Mouse (Mus musculus) heart, embryonic 14.5 days (tissue): ENCODE measurements around the gene Hist1h2bh. TPM values are rescaled to one million over a fixed set of nuclear protein-coding genes. Genes with fewer than 3 reads are reported as not detected.

Experiments
- ATAC-seq: fragments of 200-750 bp; cut with Nextera tagmentation; 2 replicates; pipeline ENCODE4 v1.8.0; 2017; ENCODE audit warnings: low read depth, moderate TSS enrichment; ENCODE audit not compliant: insufficient number of reproducible peaks, insufficient read depth, low FRiP score
- H3K27ac ChIP-seq, 2 experiments: fragments of 200-500 bp in 1 of 2; fragments of 300-500 bp in 1 of 2; sonication (generic) in 1 of 2; replicated peaks in 1 of 2; 2 replicates each; pipeline ENCODE4 v1.5.1; 2012 to 2014; ENCODE audit warnings: low read depth in 2 of 2, low read length in 2 of 2, control low read depth in 1 of 2, mild to moderate bottlenecking in 1 of 2, mixed read lengths in 1 of 2; ENCODE audit not compliant: control insufficient read depth in 1 of 2, insufficient read depth in 1 of 2
- H3K27me3 ChIP-seq: fragments of 300-500 bp; sonication (generic); 2 replicates; pipeline ENCODE4 v1.6.1; 2014; ENCODE audit warnings: mild to moderate bottlenecking, low read length, control low read depth; ENCODE audit not compliant: control insufficient read depth, insufficient read depth
- H3K36me3 ChIP-seq: fragments of 300-500 bp; sonication (generic); 2 replicates; pipeline ENCODE4 v1.6.1; 2014; ENCODE audit warnings: mild to moderate bottlenecking, control low read depth, low read length, mixed read lengths; ENCODE audit not compliant: control insufficient read depth, insufficient read depth
- H3K4me1 ChIP-seq, 2 experiments: fragments of 200-500 bp in 1 of 2; fragments of 300-500 bp in 1 of 2; sonication (generic) in 1 of 2; 2 replicates each; pipeline ENCODE4 v1.6.1; 2012 to 2014; ENCODE audit warnings: low read length in 2 of 2, control low read depth in 1 of 2, mixed read lengths in 1 of 2; ENCODE audit not compliant: control insufficient read depth in 2 of 2, insufficient read depth in 2 of 2
- H3K4me2 ChIP-seq: fragments of 300-500 bp; sonication (generic); 2 replicates; pipeline ENCODE4 v1.6.1; 2014; ENCODE audit warnings: mild to moderate bottlenecking, low read length
- H3K4me3 ChIP-seq, 2 experiments: fragments of 200-500 bp in 1 of 2; fragments of 300-500 bp in 1 of 2; sonication (generic) in 1 of 2; 2 replicates each; pipeline ENCODE4 v1.5.1; 2012 to 2014; ENCODE audit warnings: low read length in 2 of 2, mild to moderate bottlenecking in 2 of 2, control low read depth in 1 of 2, low read depth in 1 of 2, moderate library complexity in 1 of 2; ENCODE audit not compliant: control insufficient read depth in 1 of 2, insufficient read depth in 1 of 2
- H3K9ac ChIP-seq: fragments of 300-500 bp; sonication (generic); 2 replicates; pipeline ENCODE4 v1.6.1; 2014; ENCODE audit warnings: mild to moderate bottlenecking, low read length
- H3K9me3 ChIP-seq: fragments of 300-500 bp; sonication (generic); 2 replicates; pipeline ENCODE4 v1.6.1; 2016; ENCODE audit warnings: low read length, control low read depth; ENCODE audit not compliant: control insufficient read depth
- WGBS: fragments of 180-500 bp; shearing (Covaris S2); extraction: QIAGEN DNeasy Blood & Tissue Kit; methylation state at CpG from one replicate; pipeline ENCODE4 v1.1.7; 2014; 5-methylcytosine and 5-hydroxymethylcytosine counted together
- polyA plus RNA-seq: library from polyadenylated mRNA; unstranded; fragments of >200 nt; fragmentation: Nextera tagmentation; extraction: Ambion mirVana; gene quantifications from 2 replicates; pipeline ENCODE4 v1.2.1, GENCODE M21; 2014

The Hist1h2bh gene
- polyA plus RNA-seq, 1 experiment from 2014 or later = 0.65 TPM

DNA sequence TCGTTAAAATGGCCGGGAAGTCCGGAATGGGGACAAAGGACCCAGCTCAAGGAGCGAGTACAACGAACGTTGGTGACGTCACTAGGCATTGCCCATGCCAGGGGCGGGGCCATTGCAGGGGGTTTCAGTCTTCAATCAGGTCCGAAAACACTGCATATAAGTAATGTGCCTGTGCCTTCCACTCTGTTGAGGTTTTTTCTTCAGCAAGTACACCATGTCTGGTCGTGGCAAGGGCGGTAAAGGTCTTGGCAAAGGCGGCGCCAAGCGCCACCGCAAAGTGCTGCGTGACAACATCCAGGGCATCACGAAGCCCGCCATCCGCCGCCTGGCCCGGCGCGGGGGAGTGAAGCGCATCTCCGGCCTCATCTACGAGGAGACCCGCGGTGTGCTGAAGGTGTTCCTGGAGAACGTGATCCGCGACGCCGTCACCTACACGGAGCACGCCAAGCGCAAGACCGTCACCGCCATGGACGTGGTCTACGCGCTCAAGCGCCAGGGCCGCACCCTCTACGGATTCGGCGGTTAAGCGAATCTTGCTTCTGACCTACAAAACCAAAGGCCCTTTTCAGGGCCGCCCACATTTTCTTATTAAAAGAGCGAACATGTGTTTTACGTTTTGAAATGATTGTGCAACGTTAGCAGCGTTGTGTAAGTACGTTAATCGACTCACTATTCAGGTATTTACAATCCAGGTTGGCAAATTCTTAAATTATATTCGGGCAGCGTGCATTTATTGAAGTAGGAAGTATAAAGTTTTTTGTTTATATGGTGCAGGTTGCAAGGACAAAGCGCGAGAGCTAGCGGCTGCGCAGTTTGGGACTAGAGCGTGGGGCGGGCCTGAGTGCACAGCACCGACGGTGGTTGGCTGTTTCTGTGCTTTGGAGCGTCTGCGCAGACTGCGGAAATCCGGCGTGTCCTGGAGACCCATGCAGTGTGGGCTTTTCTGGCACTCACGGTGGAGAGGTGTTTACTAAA lies 12.0 kb downstream of the Hist1h2bh start, which contains the start of gene Hist1h4h:
Gene Hist1h4h, plus strand, starts transcription at position 150 of the 975 bp plus-strand sequence.
- Histone ChIP-seq H3K4me3 (peak within 1 kb of the TSS; percentile 49 to 67), H3K4me2 (peak within 1 kb of the TSS; percentile 71), H3K9ac (peak within 1 kb of the TSS; percentile 95), H3K4me1 (peaks cover 8 to 32% of the 10 kb centered on the region in 2 experiments), H3K9me3 (no peaks in the 10 kb centered on the region), H3K27ac (peak within 1 kb of the TSS; percentile 95 to 100), H3K27me3 (no peaks in the 10 kb centered on the region), H3K36me3 (no peaks in the 10 kb centered on the region)
- under 1% methylated on average over 50 of the region's 70 CpGs for WGBS
- peak; percentile 81 for ATAC-seq

DNA sequence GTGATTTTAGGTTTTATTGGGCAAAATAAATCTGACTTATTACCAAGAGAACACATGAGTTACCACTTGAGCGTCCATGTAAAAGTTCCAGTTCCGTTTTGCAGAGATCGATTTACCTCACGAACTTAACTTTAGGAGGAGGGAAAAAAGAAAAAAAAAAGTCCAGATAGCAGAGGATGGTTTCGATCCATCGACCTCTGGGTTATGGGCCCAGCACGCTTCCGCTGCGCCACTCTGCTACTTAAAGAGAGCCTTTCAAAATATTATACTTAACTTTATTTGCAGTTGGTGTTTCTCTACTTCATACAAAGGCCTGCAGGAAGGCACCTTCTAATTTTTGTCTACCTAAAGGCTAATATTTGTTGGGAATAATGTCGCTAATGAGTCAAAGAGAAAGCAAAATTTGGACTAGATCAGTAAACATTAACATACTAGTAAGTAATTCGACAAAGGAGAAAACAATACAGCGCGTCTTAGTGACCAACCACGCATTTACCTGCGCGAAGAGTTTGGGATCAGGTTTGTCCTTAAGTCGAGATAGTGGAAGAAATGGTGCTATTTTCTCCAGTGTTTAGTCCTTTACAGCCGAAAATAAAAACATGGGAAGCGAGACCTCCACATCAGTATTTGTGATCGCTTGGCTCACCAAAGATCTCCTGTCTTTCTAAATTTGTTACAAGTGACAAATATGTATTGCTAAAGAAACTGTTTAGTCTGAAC lies 12.9 kb downstream of the Hist1h2bh start:
- no peaks in the 10 kb centered on the region for H3K9me3 ChIP-seq
- H3K27ac ChIP-seq = peak overlapping the region; percentile 95 to 100
- peaks cover 8 to 33% of the 10 kb centered on the region in 2 experiments for H3K4me1 ChIP-seq
- no peaks in the 10 kb centered on the region for H3K36me3 ChIP-seq
- under 1% methylated on average over 20 of the region's 20 CpGs for WGBS
- H3K27me3 ChIP-seq = no peaks in the 10 kb centered on the region
- peak overlapping the region; percentile 49 to 67 for H3K4me3 ChIP-seq
- peak overlapping the region; percentile 71 for H3K4me2 ChIP-seq
- peak overlapping the region; percentile 95 for H3K9ac ChIP-seq
- ATAC-seq = no peak

DNA sequence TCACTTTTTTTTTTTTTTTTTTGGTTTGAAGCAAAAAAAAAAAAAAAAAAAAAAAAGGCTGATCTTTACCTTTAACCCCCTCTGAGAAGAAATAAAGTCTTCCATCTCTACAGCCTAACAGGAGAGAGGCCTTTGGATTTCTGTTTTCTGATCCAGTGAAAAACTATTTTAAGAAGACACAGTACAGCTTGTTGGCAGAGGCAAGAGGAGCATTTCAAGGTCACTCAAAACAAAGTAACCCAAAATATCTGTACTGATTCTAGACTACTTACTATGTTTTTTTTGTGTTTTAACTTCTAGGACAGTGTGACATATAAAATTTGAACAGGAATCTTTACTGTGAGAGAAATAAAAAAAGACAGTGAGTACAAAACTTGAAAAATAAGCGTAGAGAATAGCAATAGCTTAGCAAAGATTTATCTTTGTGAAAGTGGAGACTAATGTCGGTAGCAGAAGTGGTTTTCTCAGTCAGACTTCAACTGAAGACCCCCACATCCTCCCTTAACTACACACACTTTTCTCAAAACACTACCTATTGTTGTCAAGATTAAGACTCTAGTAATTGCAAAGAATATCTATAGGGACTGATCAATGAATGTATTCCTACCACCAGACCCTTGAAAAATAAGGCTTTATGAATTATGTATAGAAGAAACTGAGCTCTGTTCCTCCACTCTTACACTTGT lies 13.6 kb downstream of the Hist1h2bh start:
- 22% methylated on average over 2 of the region's 2 CpGs for WGBS
- no peak for ATAC-seq
- Histone ChIP-seq H3K4me1 (peaks cover 8 to 31% of the 10 kb centered on the region in 2 experiments), H3K27ac (peak overlapping the region; percentile 95 to 100; a peak in 3 of 4 replicates), H3K4me3 (peak overlapping the region in 1 of 2 experiments; percentile 67; a peak in 3 of 4 replicates), H3K4me2 (peak overlapping the region; percentile 71), H3K9me3 (no peaks in the 10 kb centered on the region), H3K27me3 (no peaks in the 10 kb centered on the region), H3K36me3 (no peaks in the 10 kb centered on the region), H3K9ac (peak overlapping the region; percentile 95)

DNA sequence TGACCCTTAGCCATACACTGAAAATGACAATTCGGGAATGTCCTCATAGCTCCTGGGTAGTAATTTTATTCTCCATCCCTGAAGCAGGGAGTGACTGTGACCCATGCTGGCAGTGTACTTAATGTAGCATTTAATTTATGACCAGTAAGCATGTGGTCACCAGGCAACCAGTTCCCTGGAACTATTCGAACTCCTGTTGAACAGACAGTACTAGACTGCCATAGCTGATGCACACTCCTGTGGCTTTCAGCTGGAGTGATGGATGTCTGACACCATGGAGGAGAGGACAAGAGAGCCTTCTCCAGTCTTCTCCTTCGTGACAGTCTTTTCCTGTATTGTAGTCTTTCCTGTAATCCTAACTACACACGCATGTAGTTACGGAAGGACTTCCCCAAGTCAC lies 14.2 kb downstream of the Hist1h2bh start:
- 82% methylated on average over 5 of the region's 5 CpGs for WGBS
- peak overlapping the region in 1 of 2 experiments; percentile 9; a peak in 1 of 4 replicates for H3K4me3 ChIP-seq
- peaks cover 8 to 27% of the 10 kb centered on the region in 2 experiments for H3K4me1 ChIP-seq
- H3K4me2 ChIP-seq = peak overlapping the region; percentile 71
- H3K9ac ChIP-seq = peak overlapping the region; percentile 95
- no peaks in the 10 kb centered on the region for H3K9me3 ChIP-seq
- peak overlapping the region; percentile 88 to 95 for H3K27ac ChIP-seq
- ATAC-seq = no peak
- H3K36me3 ChIP-seq = no peaks in the 10 kb centered on the region
- H3K27me3 ChIP-seq = no peaks in the 10 kb centered on the region

DNA sequence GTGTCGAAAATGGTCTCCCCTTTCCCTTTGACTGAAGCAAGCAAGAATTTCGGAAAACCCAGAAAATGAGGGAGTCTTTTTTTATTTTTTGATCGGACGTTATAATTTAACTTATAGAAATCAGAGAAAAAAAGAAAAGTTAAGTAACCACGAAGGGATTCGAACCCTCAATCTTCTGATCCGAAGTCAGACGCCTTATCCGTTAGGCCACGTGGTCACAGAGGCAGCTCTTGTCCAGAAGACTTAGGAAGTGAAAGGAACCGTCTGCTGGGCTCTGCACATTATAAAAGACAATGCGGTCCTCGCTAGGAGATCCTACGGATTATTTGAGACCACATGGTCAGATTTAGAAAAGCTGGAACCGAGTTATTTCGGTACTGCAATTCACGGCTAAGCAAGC lies 16.9 kb downstream of the Hist1h2bh start:
- no peak for ATAC-seq
- Histone ChIP-seq H3K27ac (peak overlapping the region in 1 of 2 experiments; percentile 47; a peak in 1 of 4 replicates), H3K4me2 (peak overlapping the region; percentile 71), H3K9me3 (no peaks in the 10 kb centered on the region), H3K9ac (peak overlapping the region; percentile 72), H3K36me3 (no peaks in the 10 kb centered on the region), H3K4me3 (peak overlapping the region; percentile 30 to 45; a peak in 3 of 4 replicates), H3K27me3 (no peaks in the 10 kb centered on the region), H3K4me1 (peaks cover 3 to 12% of the 10 kb centered on the region in 2 experiments)
- under 1% methylated on average over 17 of the region's 17 CpGs for WGBS

DNA sequence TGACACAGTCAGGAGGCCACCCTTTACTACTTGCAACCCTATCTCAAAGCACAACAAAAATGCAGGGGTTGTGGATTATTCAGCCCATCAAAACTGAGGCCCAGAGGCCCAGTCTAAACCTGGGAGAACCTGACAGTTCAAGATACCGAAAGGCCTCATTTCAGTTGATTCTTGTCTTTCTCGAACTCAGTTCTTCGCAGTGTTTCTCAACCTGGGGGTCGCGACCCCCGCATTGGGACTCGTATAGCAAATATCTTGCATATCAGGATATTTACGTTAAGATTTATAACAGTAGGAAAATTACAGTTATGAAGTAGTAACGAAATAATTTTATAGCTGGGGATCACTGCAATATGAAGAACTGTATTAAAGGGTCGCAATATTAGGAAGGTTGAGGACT lies 17.3 kb downstream of the Hist1h2bh start:
- WGBS = 3% methylated on average over 10 of the region's 10 CpGs
- peaks cover 3 to 12% of the 10 kb centered on the region in 2 experiments for H3K4me1 ChIP-seq
- H3K9ac ChIP-seq = peak overlapping the region; percentile 72
- H3K36me3 ChIP-seq = no peaks in the 10 kb centered on the region
- no peak for ATAC-seq
- H3K4me3 ChIP-seq = peak overlapping the region; percentile 27 to 45; a peak in 3 of 4 replicates
- no peaks in the 10 kb centered on the region for H3K27me3 ChIP-seq
- H3K4me2 ChIP-seq = peak overlapping the region; percentile 71
- no peak overlapping the region for H3K27ac ChIP-seq
- H3K9me3 ChIP-seq = no peaks in the 10 kb centered on the region

DNA sequence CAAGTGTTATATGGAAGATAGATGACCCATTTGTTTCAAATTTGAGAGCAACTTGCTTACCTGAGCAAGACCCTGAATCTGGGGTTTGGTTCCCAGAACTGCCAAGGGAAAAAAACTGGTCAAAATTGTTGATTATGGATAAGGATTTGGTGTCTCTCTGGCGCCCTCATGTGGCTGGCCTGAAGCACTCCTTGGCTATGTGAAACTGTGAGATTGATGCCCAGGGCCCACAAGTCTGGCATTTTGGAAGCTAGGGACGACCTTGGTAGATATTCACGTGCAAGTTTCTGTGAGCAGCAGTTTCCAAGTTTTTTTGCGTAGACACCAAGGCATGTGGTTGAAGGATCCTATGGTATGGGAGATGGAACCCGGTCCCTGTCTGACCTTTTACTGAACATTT lies 18.5 kb downstream of the Hist1h2bh start:
- H3K4me1 ChIP-seq = peaks cover 3 to 12% of the 10 kb centered on the region in 2 experiments
- no peaks in the 10 kb centered on the region for H3K36me3 ChIP-seq
- 0 out of 2 replicates have a peak overlapping the region, but pooled peaks have one; percentile 25 for H3K9ac ChIP-seq
- no peak overlapping the region for H3K27ac ChIP-seq
- peak overlapping the region; percentile 28; the same call in 1 of the 2 replicates for H3K4me2 ChIP-seq
- no peaks in the 10 kb centered on the region for H3K27me3 ChIP-seq
- ATAC-seq = no peak
- H3K4me3 ChIP-seq = no peak overlapping the region
- WGBS = 9% methylated on average over 5 of the region's 5 CpGs
- H3K9me3 ChIP-seq = no peaks in the 10 kb centered on the region
